Mouse (Mus musculus) kidney, adult 2 months (tissue): ENCODE data around the gene Slc16a11. TPM values are rescaled to one million over a fixed set of nuclear protein-coding genes. Genes with fewer than 3 reads are reported as not detected.
A peak's percentile ranks its signal among the peaks of the same experiment; 100 is the strongest.

Experiments
- DNase-seq: peaks from one replicate; pipeline ENCODE4 v3.0.0; 2021
- H3K27ac ChIP-seq: fragments of 200-500 bp; 2 replicates; pipeline ENCODE4 v1.5.1; 2012; ENCODE audit warnings: low read depth, low read length, control low read depth, inconsistent platforms; ENCODE audit not compliant: insufficient read depth
- H3K27me3 ChIP-seq: fragments of 200-500 bp; replicated peaks from 2 replicates; pipeline ENCODE4 v1.6.1; 2012; ENCODE audit warnings: mild to moderate bottlenecking, moderate library complexity, low read length, inconsistent platforms; ENCODE audit not compliant: control insufficient read depth, insufficient read depth
- H3K36me3 ChIP-seq: fragments of 200-500 bp; 2 replicates; pipeline ENCODE4 v1.6.1; 2012; ENCODE audit warnings: mild to moderate bottlenecking, moderate library complexity, low read length, inconsistent platforms; ENCODE audit not compliant: control insufficient read depth, insufficient read depth
- H3K4me1 ChIP-seq: fragments of 200-500 bp; 2 replicates; pipeline ENCODE4 v1.6.1; 2011; ENCODE audit warnings: low read length; ENCODE audit not compliant: control insufficient read depth, insufficient read depth
- H3K4me3 ChIP-seq: fragments of 200-500 bp; 2 replicates; pipeline ENCODE4 v1.5.1; 2011; ENCODE audit warnings: mild to moderate bottlenecking, low read depth, low read length, control low read depth; ENCODE audit not compliant: insufficient read depth
- CTCF ChIP-seq: fragments of 200-500 bp; conservative IDR thresholded peaks from 2 replicates; pipeline ENCODE4 v1.5.1; 2011; ENCODE audit warnings: low read depth, mild to moderate bottlenecking, control low read depth, low read length, moderate library complexity, mixed read lengths; ENCODE audit not compliant: insufficient read depth, insufficient read length
- POLR2A ChIP-seq: fragments of 200-500 bp; IDR thresholded peaks from one replicate; pipeline ENCODE4 v1.6.1; 2011; ENCODE audit warnings: low read depth, low read length, control low read depth
- whole genome bisulfite sequencing: fragments of 180-500 bp; shearing (Covaris S2); methylation state at CpG from one replicate; pipeline ENCODE4 v1.1.7; 2018; 5-methylcytosine and 5-hydroxymethylcytosine counted together
- polyA plus RNA-seq: library from polyadenylated mRNA; depleted of rRNA; stranded (reverse); fragments of >200 nt; gene quantifications from 2 replicates; pipeline ENCODE4 v1.2.3, GENCODE M21; 2012

Gene Slc16a11
- polyA plus RNA-seq, 1 experiment: 36.4 TPM

- H3K36me3 ChIP-seq: no peaks in the 10 kb centered on the region
- WGBS: 63% methylated on average over 6 of the region's 6 CpGs
- H3K4me1 ChIP-seq: peaks cover 19% of the 10 kb centered on the region
- no peak for TF ChIP-seq CTCF
- TF ChIP-seq POLR2A: no peak
- no peak for DNase-seq
- no peak overlapping the region for H3K27ac ChIP-seq
- H3K4me3 ChIP-seq: no peak overlapping the region
- H3K27me3 ChIP-seq: no peaks in the 10 kb centered on the region
Observed at GRCm38 (mm10) chr11:70211972-70212371, 580 bp upstream of the Slc16a11 start.

- Histone ChIP-seq H3K4me3 (no peak overlapping the region), H3K36me3 (no peaks in the 10 kb centered on the region; the same call in 1 of the 2 replicates), H3K27ac (peak overlapping the region; percentile 65), H3K27me3 (no peaks in the 10 kb centered on the region), H3K4me1 (peaks cover 28% of the 10 kb centered on the region)
- TF ChIP-seq POLR2A (no peak), CTCF (peak; percentile 49)
- DNase-seq: peak; percentile 92
- WGBS: 7% methylated on average over 9 of the region's 9 CpGs
Observed at GRCm38 (mm10) chr11:70212896-70213295, 344 bp downstream of the Slc16a11 start.

- Histone ChIP-seq H3K27ac (peak overlapping the region; percentile 1; the same call in 1 of the 2 replicates), H3K4me1 (peaks cover 35% of the 10 kb centered on the region), H3K36me3 (no peaks in the 10 kb centered on the region; the same call in 1 of the 2 replicates), H3K4me3 (peak overlapping the region; percentile 32), H3K27me3 (no peaks in the 10 kb centered on the region)
- TF ChIP-seq CTCF: no peak
- no peak for TF ChIP-seq POLR2A
- WGBS: 11% methylated on average over 26 of the region's 26 CpGs
- DNase-seq: no peak
Observed at GRCm38 (mm10) chr11:70213736-70214135, 1.2 kb downstream of the Slc16a11 start.

GRCm38 (mm10) chr11:70214191-70214855 lies 1.8 kb downstream of the Slc16a11 start:
- peak; percentile 89 for DNase-seq
- TF ChIP-seq POLR2A (no peak), CTCF (no peak)
- WGBS: 7% methylated on average over 46 of the region's 46 CpGs
- Histone ChIP-seq H3K4me1 (peaks cover 36% of the 10 kb centered on the region), H3K27ac (peak overlapping the region; percentile 42), H3K27me3 (no peaks in the 10 kb centered on the region), H3K36me3 (no peaks in the 10 kb centered on the region; the same call in 1 of the 2 replicates), H3K4me3 (peak overlapping the region; percentile 32)

- no peak for DNase-seq
- TF ChIP-seq CTCF (no peak), POLR2A (no peak)
- Histone ChIP-seq H3K4me1 (peaks cover 36% of the 10 kb centered on the region), H3K27me3 (no peaks in the 10 kb centered on the region), H3K4me3 (no peak overlapping the region), H3K27ac (peak overlapping the region; percentile 42), H3K36me3 (no peaks in the 10 kb centered on the region; the same call in 1 of the 2 replicates)
- WGBS: 33% methylated on average over 18 of the region's 18 CpGs
Observed at GRCm38 (mm10) chr11:70214856-70215209, 2.3 kb downstream of the Slc16a11 start.

GRCm38 (mm10) chr11:70215301-70215700 lies 2.7 kb downstream of the Slc16a11 start:
- TF ChIP-seq CTCF: no peak
- peak; percentile 11 for TF ChIP-seq POLR2A

GRCm38 (mm10) chr11:70216103-70216502 lies 3.6 kb downstream of the Slc16a11 start:
- no peak for TF ChIP-seq POLR2A
- TF ChIP-seq CTCF: no peak
- H3K36me3 ChIP-seq: no peaks in the 10 kb centered on the region; the same call in 1 of the 2 replicates
- 65% methylated on average over 3 of the region's 3 CpGs for WGBS
- no peak for DNase-seq
- H3K27ac ChIP-seq: no peak overlapping the region
- no peaks in the 10 kb centered on the region for H3K27me3 ChIP-seq
- H3K4me1 ChIP-seq: peaks cover 36% of the 10 kb centered on the region
- no peak overlapping the region for H3K4me3 ChIP-seq

More at GRCm38 (mm10) chr11:70215301-70215700, 2.7 kb downstream of the Slc16a11 start:
- 49% methylated on average over 22 of the region's 22 CpGs for WGBS
- Histone ChIP-seq H3K27me3 (no peaks in the 10 kb centered on the region), H3K4me3 (no peak overlapping the region), H3K27ac (no peak overlapping the region), H3K4me1 (peaks cover 36% of the 10 kb centered on the region), H3K36me3 (no peaks in the 10 kb centered on the region; the same call in 1 of the 2 replicates)
- DNase-seq: peak; percentile 75
